Mouse (Mus musculus): ENCODE results near the gene Adamts18. TPM values are rescaled to one million over a fixed set of nuclear protein-coding genes. Genes with fewer than 3 reads are reported as not detected.

Adamts18 gene
- 2.5 and 3.3 TPM in 2 replicates for polyA plus RNA-seq (2015; fragmentation: Nextera tagmentation; extraction: Ambion mirVana)

GRCm38 (mm10) chr8:113848653-113849135, at the start of gene Adamts18:
Adamts18 (minus strand) TSS chr8:113848738.

Other genes with a start within 250 kb of the Adamts18 start
- 6.1 and 7.7 TPM in 2 replicates for gene Mon1b, start 213.2 kb downstream of the Adamts18 start, polyA plus RNA-seq (2015; fragmentation: Nextera tagmentation; extraction: Ambion mirVana)
- gene Syce1l, start 205.5 kb downstream of the Adamts18 start, polyA plus RNA-seq (2015; fragmentation: Nextera tagmentation; extraction: Ambion mirVana) = 0.43 TPM in 1 of 2 replicates, not detected in the other

All from neural tube, postnatal 0 days (tissue).